Mouse (Mus musculus) T-helper 1 cell (primary cell): ENCODE measurements at regions not wholly inside any gene's neighbourhood (a gene's known extent, or its start where the extent isn't known, plus 50 kb on each side); places are given as distances from the start of the nearest gene placed in this dataset.

Experiments used
- in situ Hi-C: fragments of 300-600 bp; cut with MboI, MseI; formaldehyde crosslinking; loops from one replicate; pipeline ENCODE4 v1.15.1; 2025; ENCODE audit warnings: high pct_unique_total_duplicates

GRCm38 (mm10) chr7:66593619-66594018 lies 95.8 kb downstream of the Asb7 start:
- in situ Hi-C loops, result no loop called here

DNA sequence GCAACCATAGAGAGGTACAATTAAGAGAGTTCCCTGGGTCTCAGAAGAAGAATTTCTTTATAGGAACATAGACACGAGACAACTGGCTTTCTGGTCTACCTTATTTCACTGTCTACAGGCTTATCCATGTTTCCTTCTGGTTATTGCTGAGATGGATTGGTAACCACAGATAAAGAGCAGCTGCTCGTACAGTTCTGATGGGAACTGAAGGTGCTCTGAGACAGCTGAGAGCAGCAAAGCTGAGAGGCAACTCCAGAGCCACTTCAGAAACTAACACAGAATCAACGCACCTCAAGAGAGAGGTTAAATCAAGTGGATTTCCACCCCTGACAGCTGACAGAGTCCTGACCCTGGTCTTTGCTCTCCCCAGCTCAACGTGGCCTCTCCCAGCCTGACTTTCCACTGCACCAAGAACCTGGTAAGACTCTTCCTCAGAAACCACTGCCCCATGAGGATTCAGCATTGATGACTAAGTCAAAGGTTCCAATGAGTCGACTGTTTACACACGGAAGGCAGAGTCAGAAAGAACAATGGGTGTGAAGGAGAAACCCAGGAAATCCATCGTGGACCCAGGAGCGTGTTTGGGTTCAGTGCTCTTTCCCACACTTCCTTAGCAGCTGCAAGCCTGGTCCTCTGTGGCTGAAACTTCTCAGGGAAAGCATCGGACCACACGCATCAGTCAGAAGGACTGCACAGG lies 97.7 kb downstream of the Asb7 start:
- in situ Hi-C loops, result no loop called here

GRCm38 (mm10) chr7:66586511-66586910 lies 102.9 kb downstream of the Asb7 start:
- in situ Hi-C loops, result no loop called here

- in situ Hi-C loops, result no loop called here
These were observed 108.7 kb downstream of the Asb7 start for GRCm38 (mm10) chr7:66580687-66581151.

GRCm38 (mm10) chr7:66576261-66576660 lies 113.1 kb downstream of the Asb7 start:
- in situ Hi-C loops, result no loop called here

DNA sequence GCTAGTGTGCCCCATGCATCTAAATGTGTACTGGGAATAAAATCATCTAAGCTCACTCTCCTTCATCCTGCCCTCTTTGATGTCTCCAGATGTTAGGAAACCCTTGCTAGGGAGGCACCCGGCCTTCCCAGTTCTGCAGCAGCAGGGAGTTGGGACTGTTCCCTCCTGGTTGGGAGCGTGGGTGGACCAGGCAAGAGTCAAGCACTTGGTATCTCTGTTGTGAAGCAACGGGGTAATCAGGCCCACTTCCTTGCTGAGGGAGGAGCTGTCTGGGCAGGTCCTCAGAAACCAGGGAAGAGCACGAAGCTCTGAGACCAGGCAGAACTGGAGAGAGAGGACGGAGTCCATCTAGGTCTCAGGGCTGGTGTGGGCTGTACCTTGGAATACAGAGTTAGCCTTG lies 117.9 kb downstream of the Asb7 start:
- in situ Hi-C loops, result no loop called here

- in situ Hi-C loops, result no loop called here
These were observed 120.4 kb upstream of the Aldh1a3 start for GRCm38 (mm10) chr7:66547694-66548093.

DNA sequence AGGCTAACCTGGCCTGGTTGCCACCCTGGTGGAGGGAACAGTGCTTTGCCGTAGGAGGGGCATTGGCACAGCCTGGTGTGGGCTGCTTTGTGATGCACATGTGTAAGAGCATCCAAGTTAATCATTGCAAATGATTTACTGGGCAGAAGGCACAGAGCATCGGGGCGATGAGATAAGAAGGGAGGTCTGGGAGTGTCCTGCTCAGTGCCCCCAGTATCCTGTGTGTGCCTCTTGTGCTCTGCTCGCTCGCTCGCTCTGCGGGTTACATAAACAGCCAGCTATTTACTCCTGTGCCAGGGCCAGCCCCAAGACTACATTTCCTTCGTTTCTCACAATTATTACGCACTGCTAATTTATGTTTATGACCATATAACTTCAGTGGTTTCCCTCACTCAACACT lies 117.9 kb upstream of the Aldh1a3 start:
- in situ Hi-C loops, result no loop called here

DNA sequence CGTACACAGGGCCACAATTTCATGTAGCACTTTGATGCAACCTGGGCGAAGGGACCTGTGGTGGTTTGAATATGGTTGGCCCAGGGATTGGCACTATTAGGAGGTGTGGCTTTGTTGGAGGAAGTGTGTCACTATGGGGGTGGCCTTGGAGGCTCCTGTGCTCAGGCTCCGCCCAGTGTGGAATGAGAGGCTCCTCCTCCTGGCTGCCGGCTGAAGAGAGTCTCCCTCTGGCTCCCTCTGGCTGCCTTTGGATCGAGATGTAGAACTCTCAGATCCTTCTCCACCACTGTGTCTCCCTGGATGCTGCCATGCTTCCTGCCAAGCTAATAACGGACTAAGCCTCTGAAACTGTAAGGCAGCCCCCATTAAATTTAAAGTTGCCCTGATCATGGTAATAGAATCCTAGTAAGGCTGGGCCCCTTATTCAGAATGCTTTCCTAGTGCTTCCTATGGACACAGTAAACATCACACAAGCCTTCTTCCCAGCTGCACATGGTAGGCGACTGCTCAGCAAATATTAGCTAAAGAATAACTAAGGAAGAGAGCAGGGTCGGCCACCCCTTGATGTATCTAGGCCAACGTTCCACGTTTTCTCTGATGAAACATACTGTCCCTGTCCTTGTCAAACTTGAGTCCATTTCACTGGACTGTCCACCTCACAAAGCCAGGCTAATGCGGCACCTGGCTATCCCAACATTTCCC lies 117.2 kb upstream of the Aldh1a3 start:
- in situ Hi-C loops, result no loop called here

- in situ Hi-C loops, result no loop called here
These were observed 105.3 kb upstream of the Aldh1a3 start for GRCm38 (mm10) chr7:66532596-66532995.

- in situ Hi-C loops, result no loop called here
These were observed 104.7 kb upstream of the Aldh1a3 start for GRCm38 (mm10) chr7:66532048-66532447.

GRCm38 (mm10) chr7:66531111-66531510 lies 103.8 kb upstream of the Aldh1a3 start:
- in situ Hi-C loops, result no loop called here

DNA sequence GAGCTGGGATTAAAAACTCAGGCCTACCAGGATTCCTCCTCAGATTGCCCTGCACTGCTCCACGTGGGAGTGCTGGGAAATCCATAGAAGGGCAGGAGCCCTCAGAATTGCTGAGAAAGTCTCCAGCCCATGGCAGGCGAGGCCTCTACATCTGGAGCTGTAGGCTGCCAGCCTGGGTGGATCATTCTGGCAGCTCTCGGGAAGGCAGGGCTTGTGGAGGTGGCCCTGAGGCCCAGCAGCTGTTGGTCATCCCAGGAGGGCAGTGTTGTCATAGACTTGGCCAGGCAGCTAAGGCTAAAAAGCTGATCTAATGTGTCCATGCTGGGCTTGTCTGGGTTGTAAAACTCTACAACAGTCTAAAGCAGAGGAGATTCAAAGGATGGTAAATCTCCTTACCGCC lies 101.6 kb upstream of the Aldh1a3 start:
- in situ Hi-C loops, result loop anchor here (5.0 kb wide), 1 partner anchor 38 kb away; no protein-coding TSS in a partner anchor

DNA sequence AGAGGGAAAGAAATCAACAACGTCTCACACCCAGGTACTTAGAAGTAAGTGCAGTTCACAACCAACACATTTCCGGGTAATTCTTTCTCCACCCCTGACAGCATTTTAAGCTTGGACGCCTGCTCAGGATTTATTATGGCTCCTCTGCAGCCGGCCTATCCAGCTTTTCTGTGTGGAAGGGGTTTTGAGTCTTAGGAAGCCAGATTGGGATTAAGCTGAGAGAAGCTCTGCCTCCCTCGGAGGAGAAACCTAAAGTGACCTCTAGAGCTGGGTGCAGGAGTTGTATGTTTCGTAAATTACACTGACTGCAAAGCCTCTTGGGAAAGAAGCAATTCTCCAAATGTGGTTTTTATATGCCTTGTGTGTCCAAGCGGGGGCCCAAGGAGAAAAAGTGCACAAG lies 96.6 kb upstream of the Aldh1a3 start:
- in situ Hi-C loops, result no loop called here

- in situ Hi-C loops, result no loop called here
These were observed 94.2 kb upstream of the Aldh1a3 start for GRCm38 (mm10) chr7:66521522-66521921.

DNA sequence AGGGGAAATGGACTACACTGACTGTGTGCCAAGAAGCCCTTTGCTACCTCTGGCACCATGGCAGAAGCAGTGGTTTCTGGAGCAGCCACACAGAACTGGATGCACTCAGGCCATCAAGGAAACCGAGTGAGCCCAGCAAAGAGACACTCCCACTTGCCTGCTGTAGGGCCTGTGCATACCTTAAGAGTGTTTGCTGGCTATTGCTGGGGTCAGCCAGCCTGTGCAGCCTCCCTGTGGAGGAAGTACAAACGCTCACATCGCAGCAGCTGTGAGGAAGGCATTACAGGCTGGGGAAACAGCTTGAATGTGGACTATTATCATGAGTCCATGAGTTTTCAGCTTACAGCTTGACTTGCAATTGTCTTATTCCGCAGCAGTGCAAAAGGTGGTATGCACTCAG lies 88.8 kb upstream of the Aldh1a3 start:
- in situ Hi-C loops, result no loop called here

GRCm38 (mm10) chr7:66513411-66513810 lies 86.1 kb upstream of the Aldh1a3 start:
- in situ Hi-C loops, result no loop called here

GRCm38 (mm10) chr7:66505734-66506133 lies 78.4 kb upstream of the Aldh1a3 start:
- in situ Hi-C loops, result no loop called here

DNA sequence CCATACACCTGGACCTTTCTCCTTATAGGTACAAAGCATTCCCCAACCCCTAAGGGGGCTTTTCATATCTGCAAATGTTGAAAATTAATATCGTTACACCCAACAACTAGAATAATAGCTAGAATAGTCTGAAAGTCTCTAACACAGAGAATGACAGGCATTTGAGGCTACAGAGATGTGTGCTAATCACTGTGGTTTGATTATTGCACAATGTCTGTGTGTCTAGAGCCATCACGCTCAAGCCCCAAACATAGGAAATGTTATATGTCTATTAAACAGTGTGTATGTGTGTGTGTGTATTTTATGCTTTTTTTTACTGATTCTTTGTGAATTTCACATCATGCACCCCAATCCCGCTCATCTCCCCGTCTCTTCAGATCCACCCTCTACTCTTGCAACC lies 77.2 kb upstream of the Aldh1a3 start:
- in situ Hi-C loops, result no loop called here

- in situ Hi-C loops, result no loop called here
These were observed 74.1 kb upstream of the Aldh1a3 start for GRCm38 (mm10) chr7:66501425-66501824.

- in situ Hi-C loops, result no loop called here
These were observed 70.2 kb upstream of the Aldh1a3 start for GRCm38 (mm10) chr7:66497480-66497879.

GRCm38 (mm10) chr7:66493216-66493885 lies 66.0 kb upstream of the Aldh1a3 start:
- in situ Hi-C loops, result no loop called here

- in situ Hi-C loops, result no loop called here
These were observed 65.4 kb upstream of the Aldh1a3 start for GRCm38 (mm10) chr7:66492748-66493147.
